Mouse (Mus musculus): Measurements from ENCODE around the gene Nav2. TPM values are rescaled to one million over a fixed set of nuclear protein-coding genes. Genes with fewer than 3 reads are reported as not detected.
A peak's percentile ranks its signal among the peaks of the same experiment; 100 is the strongest.

Gene Nav2
- total and polyA plus RNA-seq, 3 experiments, result 4.8 to 6.9 (median 6.4) TPM

DNA sequence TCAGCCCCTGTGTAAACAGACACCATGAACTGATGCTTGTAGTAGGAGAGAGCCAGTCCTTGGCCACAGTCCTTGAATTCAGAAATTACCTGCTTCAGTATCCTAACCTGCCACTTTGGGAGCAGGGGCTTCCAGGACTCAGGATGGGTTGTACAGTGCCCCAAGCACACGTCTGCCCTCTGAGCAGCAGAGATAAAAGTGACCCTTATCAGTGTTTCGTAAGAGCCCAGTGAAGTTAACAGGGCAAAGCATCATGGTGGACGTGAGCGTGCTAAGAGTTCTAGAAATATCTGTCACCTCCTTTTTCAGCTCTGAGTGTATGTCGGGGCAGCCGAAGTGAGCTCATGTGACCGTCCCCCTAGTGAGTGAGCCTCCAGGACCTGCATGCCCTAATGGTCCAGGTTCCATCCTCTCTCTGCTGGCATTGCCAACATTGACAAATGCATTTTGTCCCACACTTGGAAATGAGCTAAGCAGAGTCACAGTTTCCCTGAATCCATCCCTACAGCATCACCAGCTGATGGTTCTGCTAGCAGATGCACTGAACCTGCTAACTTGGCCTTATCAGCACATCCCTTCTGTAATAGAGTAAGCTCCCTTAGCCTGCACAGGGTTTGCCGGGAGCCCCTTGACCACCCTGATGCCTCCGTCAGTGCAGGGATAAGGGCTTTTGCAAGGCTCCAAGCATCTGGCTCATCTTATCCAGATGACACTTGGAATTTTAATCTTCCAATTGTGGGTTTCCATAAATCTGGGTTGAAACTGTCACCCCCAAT lies 418.6 kb downstream of the Nav2 start:
- no peak for DNase-seq

GRCm38 (mm10) chr7:49330181-49330580 lies 421.7 kb downstream of the Nav2 start:
- no peak for DNase-seq

DNA sequence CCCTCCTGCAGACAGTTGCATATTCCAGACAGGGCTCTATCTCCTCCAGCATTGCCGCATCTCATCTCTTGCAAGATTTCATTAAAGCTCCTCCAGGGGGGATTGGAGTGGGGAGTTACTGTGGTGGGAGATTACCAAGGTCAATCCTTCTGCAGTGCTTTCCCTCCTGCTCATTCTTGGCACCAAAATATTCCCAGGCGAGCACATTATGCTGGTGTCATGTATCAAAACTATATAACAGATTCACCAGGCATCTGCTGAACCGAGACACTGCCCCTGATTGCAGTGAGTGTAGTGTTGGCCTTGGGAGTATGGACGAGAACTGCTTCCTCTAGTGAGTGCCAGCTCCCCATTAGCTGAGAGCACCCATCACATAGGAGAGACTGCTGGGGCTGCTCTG lies 423.4 kb downstream of the Nav2 start:
- no peak for DNase-seq

- no peak for DNase-seq
Observed at GRCm38 (mm10) chr7:49332644-49333043, 424.1 kb downstream of the Nav2 start.

- DNase-seq, result no peak
Observed at GRCm38 (mm10) chr7:49334163-49334562, 425.6 kb downstream of the Nav2 start.

DNA sequence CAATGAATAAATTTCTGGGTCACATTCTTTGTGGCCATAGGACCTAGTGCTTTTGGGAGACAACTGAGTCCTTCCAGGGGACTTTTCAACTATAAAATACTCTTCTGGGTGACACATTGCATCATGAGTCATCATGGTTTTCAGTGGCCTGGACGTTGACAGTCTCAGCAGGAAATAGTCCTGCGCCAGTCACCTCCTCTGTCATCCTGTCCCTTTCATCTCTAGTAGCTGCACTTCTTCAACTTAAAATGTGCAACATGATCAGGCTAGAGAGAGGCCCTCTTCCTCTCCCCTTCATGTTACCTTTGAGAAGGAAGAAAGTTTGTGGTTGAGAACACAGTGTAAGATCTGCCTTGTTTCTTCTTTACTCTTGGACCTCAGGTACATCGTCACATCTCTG lies 426.5 kb downstream of the Nav2 start:
- no peak for DNase-seq

- DNase-seq, result no peak
Observed at GRCm38 (mm10) chr7:49336725-49337124, 428.2 kb downstream of the Nav2 start.

GRCm38 (mm10) chr7:49337710-49338109 lies 429.2 kb downstream of the Nav2 start:
- no peak for DNase-seq

DNA sequence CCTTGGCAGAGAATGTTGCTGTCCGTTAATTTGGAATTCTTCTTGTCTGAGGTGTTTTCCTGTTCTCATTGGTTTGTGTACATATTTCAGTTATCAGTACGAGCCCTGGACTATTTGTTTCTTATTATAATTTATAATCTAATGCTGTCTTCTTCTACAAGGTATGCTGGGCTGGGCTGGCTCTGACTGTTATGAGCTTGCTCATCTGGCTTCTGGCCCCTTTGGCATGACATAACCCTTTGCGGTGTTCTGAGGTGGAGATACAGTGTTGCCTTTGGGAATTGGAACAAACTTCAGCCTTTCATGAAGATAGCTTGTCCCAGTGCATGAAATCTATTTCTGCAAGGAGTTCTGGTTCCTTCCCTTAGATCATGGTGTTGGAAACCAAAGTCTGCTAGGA lies 431.4 kb downstream of the Nav2 start:
- DNase-seq, result no peak

GRCm38 (mm10) chr7:49341151-49341918 lies 432.8 kb downstream of the Nav2 start:
- no peak for DNase-seq

- no peak for DNase-seq
Observed at GRCm38 (mm10) chr7:49341919-49342529, 433.5 kb downstream of the Nav2 start.

- no peak for DNase-seq
Observed at GRCm38 (mm10) chr7:49342556-49343080, 434.1 kb downstream of the Nav2 start.

DNA sequence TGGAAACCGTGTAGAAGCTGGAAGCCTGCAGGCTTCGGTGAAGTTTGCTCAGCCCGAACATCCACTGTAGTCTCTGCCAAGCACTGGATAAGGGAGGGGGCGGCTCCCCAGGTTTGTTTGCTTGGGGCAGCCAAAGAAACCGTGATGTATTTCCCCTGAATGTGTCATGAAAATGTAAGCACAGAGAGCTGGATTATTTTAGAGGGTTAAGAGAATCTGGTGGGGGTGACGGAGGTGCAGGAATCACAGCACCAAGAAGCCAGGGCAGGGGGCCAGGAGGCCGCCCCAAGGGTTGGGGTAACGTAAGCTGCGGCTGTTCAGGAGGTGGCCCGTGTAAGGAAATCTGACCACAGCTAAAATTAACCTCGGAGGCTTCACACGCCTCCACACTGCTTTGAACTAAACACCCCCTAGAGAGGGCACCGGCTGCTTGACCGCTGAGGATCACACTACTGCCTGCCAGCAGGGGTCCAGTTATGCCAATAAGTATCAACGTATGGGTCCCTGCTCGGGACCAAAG lies 434.6 kb downstream of the Nav2 start:
- no peak for DNase-seq

GRCm38 (mm10) chr7:49343752-49344484 lies 435.4 kb downstream of the Nav2 start:
- DNase-seq, result no peak

DNA sequence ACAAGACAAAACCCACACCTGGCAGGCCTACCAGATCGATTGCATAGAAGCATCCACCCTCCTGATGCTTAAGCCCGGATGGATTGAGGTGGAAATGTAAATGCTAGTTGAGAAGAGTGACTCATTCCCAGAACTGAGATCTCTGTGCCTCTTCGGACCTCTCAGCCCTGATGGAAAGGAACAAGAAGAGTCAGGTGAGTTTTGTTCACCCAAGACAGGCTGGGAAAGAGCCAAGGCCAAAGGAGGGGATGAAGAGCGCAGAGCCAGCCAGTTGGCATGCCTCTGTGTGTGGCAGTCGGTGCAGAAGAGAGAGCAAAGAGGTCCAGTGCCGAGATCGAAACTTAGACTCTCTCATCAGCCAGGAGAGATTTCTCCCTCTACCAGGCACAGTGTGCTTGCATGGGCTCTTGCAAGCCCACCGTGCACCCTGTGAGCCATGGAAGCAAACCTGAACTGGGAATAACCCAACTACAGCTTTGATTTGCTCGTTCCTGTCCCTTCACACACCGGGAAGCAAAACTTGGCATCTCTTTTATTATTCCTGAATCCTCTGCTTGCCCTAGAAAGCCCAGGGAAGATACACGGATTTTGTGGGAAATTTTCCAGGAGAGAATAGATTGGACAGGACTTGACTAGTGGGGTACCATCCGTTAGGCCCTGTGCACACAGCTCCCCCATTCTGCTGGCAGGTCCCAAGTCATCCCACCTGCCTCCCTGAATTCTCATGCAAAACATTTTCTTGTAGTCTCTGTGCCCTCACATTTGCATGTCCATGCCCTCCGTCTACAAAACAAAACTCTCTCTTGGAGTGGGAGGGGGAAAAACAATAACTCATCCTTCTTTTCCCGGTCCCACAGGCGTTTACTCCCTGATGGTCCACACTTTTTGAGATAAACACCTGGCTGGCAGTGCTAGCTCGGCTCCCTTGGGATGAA lies 439.1 kb downstream of the Nav2 start:
- peak; percentile 8 for DNase-seq

DNA sequence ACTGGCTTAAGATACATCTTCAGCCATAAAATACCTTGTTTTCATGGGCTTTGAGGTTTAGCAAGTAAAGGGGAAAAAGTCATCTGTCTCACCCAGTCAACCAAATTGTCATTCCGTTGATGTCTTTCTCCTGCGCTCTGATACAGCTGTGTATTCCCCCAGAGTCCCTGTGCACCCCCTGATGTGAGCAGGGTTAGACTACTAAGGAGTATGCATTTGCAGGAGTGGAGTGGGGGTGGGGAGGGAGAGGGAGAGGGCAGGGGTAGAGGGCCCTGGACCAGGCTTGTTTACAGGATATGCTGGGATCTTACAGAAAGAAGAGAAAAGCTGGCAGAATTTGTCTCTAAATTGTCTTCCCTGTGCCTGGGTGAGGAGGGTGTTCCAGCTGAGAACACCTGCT lies 440.1 kb downstream of the Nav2 start:
- no peak for DNase-seq

DNA sequence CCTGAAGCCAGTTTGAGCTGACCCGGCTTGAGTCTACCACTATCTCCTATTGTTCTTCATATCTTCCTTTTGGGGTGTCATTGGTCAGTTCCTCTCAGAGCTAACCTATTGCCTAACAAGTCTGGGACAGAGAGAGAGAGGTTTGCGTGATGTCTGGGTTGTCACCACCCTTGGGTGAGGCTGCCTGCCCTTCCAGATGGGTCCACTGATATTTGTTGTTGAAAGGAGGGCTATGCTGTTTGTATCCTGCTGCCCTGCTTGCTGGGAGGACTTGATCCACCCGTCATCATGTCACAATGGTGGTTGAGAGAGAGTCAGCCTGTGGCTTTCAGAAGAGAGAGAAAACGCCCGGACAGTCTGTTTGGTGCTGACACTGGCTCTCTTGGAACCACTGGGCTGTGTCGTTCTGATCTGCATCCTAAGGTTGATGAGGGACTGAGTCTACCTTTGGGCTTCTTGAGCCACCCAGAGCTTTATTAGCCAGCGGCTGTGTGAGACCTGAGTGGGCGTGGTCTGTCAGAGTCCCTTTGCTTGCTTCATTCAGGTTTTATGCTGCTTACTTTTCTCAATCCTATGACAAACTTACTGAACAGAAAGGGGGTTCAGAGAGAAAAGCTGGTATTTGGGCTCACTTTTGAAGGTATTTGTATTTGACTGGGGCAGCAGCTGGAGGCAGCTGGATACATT lies 441.9 kb downstream of the Nav2 start:
- no peak for DNase-seq

GRCm38 (mm10) chr7:49351596-49352258 lies 443.2 kb downstream of the Nav2 start:
- peak; percentile 11 for DNase-seq

- no peak for DNase-seq
Observed at GRCm38 (mm10) chr7:49357441-49358165, 449.1 kb downstream of the Nav2 start.

Data from adrenal gland, adult 2 months (tissue).